Mouse (Mus musculus): ENCODE measurements around the gene Serpinf2. TPM values are rescaled to one million over a fixed set of nuclear protein-coding genes. Genes with fewer than 3 reads are reported as not detected.
"Not testable (repeated sequence)": the region's sequence is repeated elsewhere in the genome, so short reads cannot be mapped to it uniquely, and the experiment has no call there.

Gene Serpinf2
- polyA plus RNA-seq, 1 experiment from 2014 or later: 47.2 TPM

- Histone ChIP-seq H3K9ac (no peak overlapping the region), H3K4me1 (peaks cover 48% of the 10 kb centered on the region), H3K36me3 (no peaks in the 10 kb centered on the region), H3K27me3 (no peaks in the 10 kb centered on the region), H3K27ac (no peak overlapping the region), H3K4me2 (no peak overlapping the region), H3K4me3 (replicated peaks) (no peak overlapping the region), H3K9me3 (replicated peaks) (no peaks in the 10 kb centered on the region)
- WGBS: 22% methylated on average over 3 of the region's 3 CpGs
- no peak for ATAC-seq (replicated peaks; ENCODE audit: low FRiP score)
Observed at GRCm38 (mm10) chr11:75458169-75458568, 18.8 kb upstream of the Serpinf2 start.

- no peak for ATAC-seq (replicated peaks; ENCODE audit: low FRiP score)
- H3K27ac ChIP-seq: no peak overlapping the region
- 77% methylated on average over 7 of the region's 7 CpGs for WGBS
- no peak overlapping the region for H3K9ac ChIP-seq
- H3K9me3 ChIP-seq (replicated peaks): no peaks in the 10 kb centered on the region
- H3K27me3 ChIP-seq: no peaks in the 10 kb centered on the region
- H3K4me3 ChIP-seq (replicated peaks): no peak overlapping the region
- peaks cover 37% of the 10 kb centered on the region for H3K4me1 ChIP-seq
- H3K4me2 ChIP-seq: no peak overlapping the region
- peaks cover 6% of the 10 kb centered on the region; the same call in 1 of the 2 replicates for H3K36me3 ChIP-seq
Observed at GRCm38 (mm10) chr11:75456440-75456871, 17.1 kb upstream of the Serpinf2 start.

- H3K27ac ChIP-seq; H3K4me3 ChIP-seq (replicated peaks); H3K9ac ChIP-seq; H3K36me3 ChIP-seq; H3K4me2 ChIP-seq; H3K9me3 ChIP-seq (replicated peaks); ATAC-seq (replicated peaks; ENCODE audit: low FRiP score); H3K27me3 ChIP-seq: not testable (repeated sequence)
- 91% methylated on average over 2 of the region's 2 CpGs for WGBS
- H3K4me1 ChIP-seq: peaks cover 41% of the 10 kb centered on the region
Observed at GRCm38 (mm10) chr11:75455971-75456370, 16.6 kb upstream of the Serpinf2 start.

- H3K4me2 ChIP-seq: peak overlapping the region; percentile 97
- peaks cover 42% of the 10 kb centered on the region for H3K4me1 ChIP-seq
- peak overlapping the region; percentile 71 for H3K27ac ChIP-seq
- H3K9me3 ChIP-seq (replicated peaks): no peaks in the 10 kb centered on the region
- no peaks in the 10 kb centered on the region for H3K27me3 ChIP-seq
- H3K4me3 ChIP-seq (replicated peaks): peak overlapping the region; percentile 76
- no peak for ATAC-seq (replicated peaks; ENCODE audit: low FRiP score)
- peaks cover 6% of the 10 kb centered on the region; the same call in 1 of the 2 replicates for H3K36me3 ChIP-seq
- 72% methylated on average over 10 of the region's 10 CpGs for WGBS
- H3K9ac ChIP-seq: peak overlapping the region; percentile 71; the same call in 1 of the 2 replicates
Observed at GRCm38 (mm10) chr11:75455041-75455736, 15.8 kb upstream of the Serpinf2 start.

- H3K9ac ChIP-seq: peak within 1 kb of the TSS; percentile 71
- H3K27me3 ChIP-seq: no peaks in the 10 kb centered on the region
- WGBS: 1% methylated on average over 56 of the region's 56 CpGs
- H3K4me2 ChIP-seq: peak within 1 kb of the TSS; percentile 97
- H3K4me3 ChIP-seq (replicated peaks): peak within 1 kb of the TSS; percentile 76
- peaks cover 11% of the 10 kb centered on the region for H3K36me3 ChIP-seq
- peaks cover 37% of the 10 kb centered on the region for H3K4me1 ChIP-seq
- H3K9me3 ChIP-seq (replicated peaks): no peaks in the 10 kb centered on the region
- peak within 1 kb of the TSS; percentile 71 for H3K27ac ChIP-seq
- ATAC-seq (replicated peaks; ENCODE audit: low FRiP score): peak; percentile 93
Observed at GRCm38 (mm10) chr11:75453991-75454930, 14.9 kb upstream of the Serpinf2 start, which contains the start of gene Wdr81. TSS of gene Wdr81 (minus strand) at chr11:75454717.

- Histone ChIP-seq H3K4me2 (peak overlapping the region; percentile 97), H3K9me3 (replicated peaks) (no peaks in the 10 kb centered on the region), H3K4me1 (peaks cover 34% of the 10 kb centered on the region), H3K36me3 (peaks cover 24% of the 10 kb centered on the region), H3K4me3 (replicated peaks) (peak overlapping the region; percentile 76; the same call in 1 of the 2 replicates), H3K9ac (no peak overlapping the region), H3K27ac (no peak overlapping the region), H3K27me3 (no peaks in the 10 kb centered on the region)
- ATAC-seq (replicated peaks; ENCODE audit: low FRiP score): no peak
- 94% methylated on average over 31 of the region's 31 CpGs for WGBS
Observed at GRCm38 (mm10) chr11:75452812-75453557, 13.6 kb upstream of the Serpinf2 start.

- peaks cover 34% of the 10 kb centered on the region for H3K4me1 ChIP-seq
- no peak overlapping the region for H3K4me2 ChIP-seq
- ATAC-seq (replicated peaks; ENCODE audit: low FRiP score): no peak
- H3K27ac ChIP-seq: no peak overlapping the region
- no peaks in the 10 kb centered on the region for H3K9me3 ChIP-seq (replicated peaks)
- no peak overlapping the region for H3K4me3 ChIP-seq (replicated peaks)
- no peak overlapping the region for H3K9ac ChIP-seq
- H3K27me3 ChIP-seq: no peaks in the 10 kb centered on the region
- 86% methylated on average over 8 of the region's 8 CpGs for WGBS
- H3K36me3 ChIP-seq: peaks cover 33% of the 10 kb centered on the region
Observed at GRCm38 (mm10) chr11:75452081-75452480, 12.7 kb upstream of the Serpinf2 start.

GRCm38 (mm10) chr11:75450936-75451335, 11.5 kb upstream of the Serpinf2 start:
- Histone ChIP-seq H3K9ac (no peak overlapping the region), H3K4me1 (peaks cover 34% of the 10 kb centered on the region), H3K27ac (no peak overlapping the region), H3K4me3 (replicated peaks) (no peak overlapping the region), H3K4me2 (no peak overlapping the region), H3K9me3 (replicated peaks) (no peaks in the 10 kb centered on the region), H3K27me3 (no peaks in the 10 kb centered on the region), H3K36me3 (peaks cover 38% of the 10 kb centered on the region)
- 87% methylated on average over 15 of the region's 15 CpGs for WGBS
- no peak for ATAC-seq (replicated peaks; ENCODE audit: low FRiP score)

GRCm38 (mm10) chr11:75450304-75450908, 11.0 kb upstream of the Serpinf2 start:
- no peaks in the 10 kb centered on the region for H3K27me3 ChIP-seq
- H3K27ac ChIP-seq: no peak overlapping the region

GRCm38 (mm10) chr11:75449695-75450094, 10.3 kb upstream of the Serpinf2 start:
- Histone ChIP-seq H3K27me3 (no peaks in the 10 kb centered on the region), H3K4me1 (peaks cover 27% of the 10 kb centered on the region), H3K36me3 (peaks cover 48% of the 10 kb centered on the region), H3K9me3 (replicated peaks) (no peaks in the 10 kb centered on the region), H3K9ac (no peak overlapping the region), H3K27ac (no peak overlapping the region), H3K4me3 (replicated peaks) (no peak overlapping the region), H3K4me2 (no peak overlapping the region)
- ATAC-seq (replicated peaks; ENCODE audit: low FRiP score): 0 out of 2 replicates have a peak, but pooled peaks have one; percentile 10
- 75% methylated on average over 7 of the region's 7 CpGs for WGBS

More at GRCm38 (mm10) chr11:75450304-75450908, 11.0 kb upstream of the Serpinf2 start:
- Histone ChIP-seq H3K9ac (no peak overlapping the region), H3K9me3 (replicated peaks) (no peaks in the 10 kb centered on the region), H3K36me3 (peaks cover 44% of the 10 kb centered on the region), H3K4me2 (no peak overlapping the region), H3K4me1 (peaks cover 34% of the 10 kb centered on the region), H3K4me3 (replicated peaks) (no peak overlapping the region)
- 81% methylated on average over 8 of the region's 8 CpGs for WGBS
- no peak for ATAC-seq (replicated peaks; ENCODE audit: low FRiP score)

GRCm38 (mm10) chr11:75448575-75448974, 9.2 kb upstream of the Serpinf2 start:
- Histone ChIP-seq H3K36me3 (peaks cover 48% of the 10 kb centered on the region), H3K27ac (no peak overlapping the region), H3K4me2 (no peak overlapping the region), H3K4me1 (peaks cover 28% of the 10 kb centered on the region), H3K4me3 (replicated peaks) (no peak overlapping the region), H3K9me3 (replicated peaks) (no peaks in the 10 kb centered on the region), H3K27me3 (no peaks in the 10 kb centered on the region), H3K9ac (no peak overlapping the region)
- WGBS: 86% methylated on average over 3 of the region's 3 CpGs
- ATAC-seq (replicated peaks; ENCODE audit: low FRiP score): no peak
